Mouse (Mus musculus) kidney, adult 11 months (tissue): Measurements from ENCODE around the gene Map4k1.

Experiments used
- DNase-seq: peaks from one replicate; pipeline ENCODE4 v3.0.0; 2022

Map4k1 gene

DNA sequence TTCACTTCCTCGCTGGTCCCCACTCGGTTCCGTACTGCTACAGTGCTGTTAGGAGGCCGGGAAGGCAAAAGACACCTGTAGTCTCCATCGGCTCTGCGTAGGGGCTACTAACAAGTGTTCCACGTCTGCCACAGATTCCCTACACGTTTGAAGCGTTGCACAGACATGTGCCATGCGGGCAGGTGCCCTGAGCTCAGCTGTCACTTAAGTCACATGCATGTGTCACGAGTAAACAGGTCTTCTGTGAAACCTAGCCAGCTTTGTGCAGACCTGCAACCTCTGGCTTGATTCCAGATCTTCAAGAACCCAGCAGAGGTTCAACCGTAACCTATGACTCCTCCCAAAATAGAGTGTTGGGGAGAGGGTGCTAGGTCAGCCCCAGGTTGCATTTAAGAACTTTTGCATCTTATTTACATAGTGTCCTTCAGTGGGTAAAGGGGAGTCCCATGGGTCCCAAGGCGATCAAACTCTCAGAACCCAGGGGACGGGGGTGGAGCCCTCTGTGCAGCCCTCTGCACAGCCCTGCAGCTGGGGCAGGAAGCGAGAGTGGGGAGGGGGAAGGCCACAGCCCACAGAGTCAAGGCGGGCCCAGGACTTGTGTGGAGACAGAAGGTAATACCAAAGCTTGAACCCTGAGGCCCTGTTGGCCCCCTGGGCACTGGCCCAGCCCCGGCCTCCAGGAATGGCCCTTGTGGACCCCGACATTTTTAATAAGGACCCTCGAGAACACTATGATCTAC, 594 bp downstream of the Map4k1 start:
- DNase-seq = peak; percentile 45

DNA sequence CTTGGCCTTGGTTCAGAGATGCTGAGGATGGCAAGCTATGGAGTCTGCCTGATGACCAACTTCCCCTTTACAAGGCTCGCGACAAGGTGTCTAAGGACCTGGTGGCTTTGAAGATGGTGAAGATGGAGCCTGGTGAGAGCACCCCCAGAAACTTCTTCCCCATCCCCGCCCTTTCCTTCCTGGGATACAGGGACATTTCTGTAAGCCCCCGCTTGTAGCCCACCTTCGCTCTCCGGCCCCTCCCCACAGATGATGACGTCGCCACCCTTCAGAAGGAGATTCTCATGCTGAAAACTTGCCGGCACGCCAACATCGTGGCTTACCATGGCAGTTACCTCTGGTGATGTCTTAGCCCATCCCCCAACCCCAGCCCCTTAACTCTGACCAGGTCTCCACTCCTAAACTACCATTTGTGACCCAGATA, 1.3 kb downstream of the Map4k1 start:
- DNase-seq = no peak

GRCm38 (mm10) chr7:28983849-28984248, 2.0 kb downstream of the Map4k1 start:
- no peak for DNase-seq

DNA sequence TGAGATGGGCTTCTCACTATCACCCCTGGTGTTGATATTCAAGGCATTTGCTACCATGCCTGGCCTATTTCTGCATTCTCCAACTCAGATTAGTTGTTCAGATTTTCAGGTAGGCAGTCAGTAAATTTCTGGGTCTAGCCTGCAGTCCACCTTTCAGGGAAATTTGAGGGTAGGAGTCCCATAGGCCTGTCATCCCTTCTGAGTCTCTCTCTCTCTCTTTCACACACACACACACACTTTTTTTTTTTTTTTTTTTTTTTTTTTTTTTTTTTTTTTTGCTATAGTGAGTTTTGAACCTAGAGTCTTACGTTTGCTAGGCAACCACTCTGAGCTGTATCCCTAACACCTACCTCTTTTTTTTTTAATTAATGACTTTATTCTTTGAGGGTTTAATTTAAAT, 2.6 kb downstream of the Map4k1 start:
- DNase-seq = no peak

GRCm38 (mm10) chr7:28985207-28985606, 3.4 kb downstream of the Map4k1 start:
- no peak for DNase-seq

GRCm38 (mm10) chr7:28990766-28991273, 9.0 kb downstream of the Map4k1 start:
- DNase-seq = no peak

DNA sequence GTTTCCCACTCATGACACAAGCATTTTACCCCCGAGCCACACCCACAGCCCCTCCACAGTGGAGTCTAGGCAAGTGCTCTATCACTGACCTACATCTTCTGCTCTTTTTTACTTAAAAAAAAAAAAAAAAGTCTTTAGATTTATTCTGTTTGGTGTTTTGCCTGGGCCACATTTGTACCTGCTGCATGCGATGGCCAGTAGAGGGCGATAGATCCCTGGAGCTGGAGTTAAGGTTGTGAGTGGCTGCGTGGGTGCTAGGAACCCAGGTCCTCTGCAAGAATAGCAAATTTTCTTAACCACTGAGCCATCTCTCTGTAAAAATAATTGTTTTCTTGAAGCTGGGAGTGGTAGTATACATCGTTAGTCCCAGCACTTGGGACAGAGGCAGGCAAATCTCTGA, 9.8 kb downstream of the Map4k1 start:
- no peak for DNase-seq

- no peak for DNase-seq
Measured at GRCm38 (mm10) chr7:28992997-28993396, 11.1 kb downstream of the Map4k1 start.

- no peak for DNase-seq
Measured at GRCm38 (mm10) chr7:28993402-28993801, 11.6 kb downstream of the Map4k1 start.

- DNase-seq = peak; percentile 24
Measured at GRCm38 (mm10) chr7:29000651-29001605, 19.1 kb downstream of the Map4k1 start.

DNA sequence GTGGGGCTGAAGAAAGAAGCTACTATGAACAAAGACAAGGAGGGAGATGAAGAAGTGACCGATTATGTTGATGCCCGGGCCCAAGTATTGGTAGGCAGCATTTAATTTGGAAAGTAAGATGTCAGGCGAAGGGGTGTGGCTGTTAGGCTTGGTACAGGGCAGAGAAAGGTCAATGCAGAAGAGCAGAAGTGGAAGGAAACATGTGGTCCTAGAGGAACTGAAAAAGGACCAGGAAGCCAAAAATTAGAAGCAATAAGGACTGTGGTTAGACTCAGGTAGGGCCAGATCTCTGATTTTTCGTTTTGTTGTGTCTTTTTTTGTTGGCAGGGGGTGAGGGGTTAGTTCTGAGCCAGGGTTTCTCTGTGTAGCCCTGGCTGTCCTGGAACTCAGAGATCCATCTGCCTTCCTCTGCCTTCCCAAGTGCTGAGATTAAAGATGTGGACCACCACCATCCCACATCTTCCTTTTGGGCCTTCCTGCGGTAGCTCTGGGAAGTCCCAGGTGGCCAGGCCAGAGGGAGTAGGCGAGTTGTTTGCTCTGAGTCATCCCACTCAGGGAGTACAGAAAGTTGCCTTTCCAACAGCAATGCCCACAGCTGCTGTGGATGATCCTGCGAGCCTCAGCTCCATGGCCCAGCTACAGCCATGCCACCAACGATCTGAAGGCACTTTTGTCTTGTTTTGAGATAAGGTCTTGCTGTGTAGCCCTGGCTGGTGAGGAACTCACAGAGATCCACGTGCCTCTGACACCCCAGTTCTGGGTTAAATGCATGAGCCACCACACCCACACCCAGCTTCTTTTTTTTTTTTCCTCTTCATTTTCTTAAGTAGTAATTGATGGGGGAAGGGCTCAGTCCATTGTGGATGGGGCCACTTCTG, 25.6 kb downstream of the Map4k1 start:
- DNase-seq = no peak

- DNase-seq = no peak
Measured at GRCm38 (mm10) chr7:29008171-29008570, 26.3 kb downstream of the Map4k1 start.

DNA sequence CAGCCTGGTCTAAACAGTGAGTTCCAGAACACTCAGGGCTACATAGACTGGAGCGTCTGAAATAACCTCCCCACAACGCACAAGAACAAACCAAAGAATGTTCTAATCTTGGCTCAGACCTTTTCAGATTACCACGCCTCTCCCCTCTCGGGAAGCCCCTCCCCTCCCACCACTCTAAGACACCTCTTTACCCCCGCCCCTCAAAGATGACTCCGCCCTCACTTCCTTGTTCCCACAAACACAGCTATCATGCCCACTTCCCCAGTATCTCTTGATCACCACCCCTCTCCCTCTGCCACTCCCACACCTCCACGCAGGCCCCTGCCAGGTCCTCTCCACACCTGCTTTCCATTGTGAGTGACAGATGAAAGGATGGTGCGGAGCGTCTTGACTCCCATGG, 26.9 kb downstream of the Map4k1 start:
- DNase-seq = no peak

DNA sequence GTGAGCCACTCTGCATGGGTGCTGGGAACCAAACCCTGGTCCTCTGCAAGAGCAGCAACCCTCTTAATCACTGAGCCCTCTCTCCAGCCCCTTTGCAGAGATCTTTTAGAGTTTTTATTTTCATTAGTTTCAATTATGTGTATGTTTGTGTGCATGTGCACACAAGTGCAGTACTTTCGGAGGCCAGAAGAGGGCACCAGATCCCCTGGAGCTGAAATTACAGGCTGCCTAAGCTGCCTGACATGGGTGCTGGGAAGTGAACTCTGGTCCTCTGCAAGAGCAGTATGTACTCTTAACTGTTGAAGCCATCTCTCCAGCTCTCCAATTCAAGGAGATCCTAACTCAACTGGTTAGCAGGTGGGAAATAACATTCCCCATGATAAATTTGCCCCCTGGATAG, 33.1 kb downstream of the Map4k1 start:
- DNase-seq = no peak

DNA sequence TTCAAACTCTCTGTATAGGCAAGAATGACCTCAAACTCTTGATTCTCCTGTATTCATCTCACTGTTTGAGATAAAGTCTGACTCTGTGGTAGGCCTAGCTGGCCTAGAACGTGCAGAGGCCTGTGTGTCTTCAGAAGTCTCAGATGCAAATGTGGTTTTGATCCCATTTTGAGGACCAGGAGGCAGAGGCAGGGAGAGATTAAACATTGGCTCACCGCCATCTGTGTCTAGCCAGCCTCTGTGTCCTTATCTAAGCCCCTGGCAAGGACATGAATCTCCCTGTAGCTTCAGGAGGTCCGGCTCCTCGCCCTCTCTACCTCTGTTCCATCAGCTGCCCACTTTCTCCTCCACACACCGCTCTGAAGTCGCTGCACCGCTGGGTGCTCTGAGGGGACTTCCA, 34.6 kb downstream of the Map4k1 start:
- no peak for DNase-seq

DNA sequence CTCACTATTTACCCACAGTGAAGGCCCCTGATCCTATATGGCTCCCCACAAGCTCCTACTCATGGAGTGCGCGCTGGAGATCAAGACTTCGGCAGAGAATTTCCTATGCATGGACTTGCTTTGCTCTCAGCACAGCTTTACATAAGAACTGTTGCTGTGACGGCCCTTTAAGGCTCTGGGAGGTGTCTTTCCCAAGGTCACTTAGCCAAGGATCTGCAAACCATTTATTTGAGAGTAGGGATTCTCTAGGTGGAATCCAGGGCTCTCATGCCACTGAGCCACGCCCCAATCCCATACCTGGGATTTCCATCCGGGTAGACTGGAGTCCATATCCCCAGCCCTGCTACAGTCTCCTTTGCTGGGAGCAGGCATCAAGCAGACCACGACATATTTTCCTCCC, 35.4 kb downstream of the Map4k1 start:
- no peak for DNase-seq

DNA sequence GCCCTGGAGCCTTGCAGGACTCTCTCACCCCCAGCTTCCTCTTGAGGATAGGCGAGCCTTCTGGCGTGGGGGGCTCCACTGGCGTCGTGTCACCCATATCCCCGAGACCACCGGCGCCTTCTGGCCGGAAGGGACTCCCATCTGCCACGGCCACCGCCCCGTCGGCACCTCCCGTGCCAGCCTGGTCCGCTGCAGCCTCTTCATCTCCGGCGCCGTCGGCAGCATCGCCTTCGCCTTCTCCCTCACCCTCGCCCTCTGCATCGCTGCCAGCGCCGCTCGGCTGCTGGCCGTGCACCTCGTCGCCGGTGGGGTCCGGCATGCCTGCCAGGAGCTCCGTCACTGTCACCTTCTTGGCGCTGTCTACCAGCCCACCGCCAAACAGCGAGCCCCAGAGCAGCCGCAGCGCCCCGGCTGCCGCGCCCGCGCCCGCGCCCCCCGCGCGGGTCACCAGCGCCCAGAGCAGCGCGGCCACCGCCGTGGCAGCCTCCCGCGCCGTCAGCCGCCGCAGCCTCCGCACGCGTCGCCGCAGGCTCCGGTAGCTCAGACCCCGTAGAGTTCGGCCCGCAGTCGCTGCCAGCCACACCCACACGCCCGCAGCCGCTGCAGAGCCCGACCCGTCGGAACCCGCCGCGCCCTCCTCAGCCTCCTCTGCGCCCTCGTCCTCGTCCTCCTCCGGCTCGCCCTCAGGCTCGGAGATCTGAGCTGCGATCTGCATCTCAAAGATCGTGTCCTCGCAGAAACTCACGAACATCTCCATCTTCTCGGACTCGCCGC, 37.8 kb downstream of the Map4k1 start:
- DNase-seq = no peak

DNA sequence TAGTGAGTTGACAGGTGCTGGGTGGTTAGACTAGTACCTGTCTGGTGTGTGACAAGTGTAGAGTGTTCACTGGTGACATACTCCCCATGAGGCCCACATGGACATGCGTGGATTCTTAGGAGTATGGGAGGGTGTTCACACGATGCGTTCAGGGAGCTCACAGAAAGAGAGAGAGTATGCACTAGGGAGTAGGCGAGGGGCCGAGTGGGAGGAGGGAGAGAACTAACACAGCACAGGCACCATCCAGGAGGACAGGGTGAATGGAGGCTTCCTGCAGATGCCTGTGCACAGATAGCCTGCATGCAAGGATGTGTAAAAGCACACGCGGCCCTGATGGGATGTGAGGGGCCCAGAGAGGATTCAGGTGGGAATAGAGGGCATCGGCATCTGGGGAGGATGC, 40.6 kb downstream of the Map4k1 start:
- no peak for DNase-seq

GRCm38 (mm10) chr7:29023514-29023913, 41.7 kb downstream of the Map4k1 start:
- DNase-seq = no peak

- no peak for DNase-seq
Measured at GRCm38 (mm10) chr7:29025566-29025965, 43.7 kb downstream of the Map4k1 start.

GRCm38 (mm10) chr7:29026195-29026594, 44.3 kb downstream of the Map4k1 start:
- no peak for DNase-seq

GRCm38 (mm10) chr7:29026811-29027210, 45.0 kb downstream of the Map4k1 start:
- no peak for DNase-seq
